Comparison of ENCODE assay signal across 12 mouse cellular contexts in the genomic region with DNA sequence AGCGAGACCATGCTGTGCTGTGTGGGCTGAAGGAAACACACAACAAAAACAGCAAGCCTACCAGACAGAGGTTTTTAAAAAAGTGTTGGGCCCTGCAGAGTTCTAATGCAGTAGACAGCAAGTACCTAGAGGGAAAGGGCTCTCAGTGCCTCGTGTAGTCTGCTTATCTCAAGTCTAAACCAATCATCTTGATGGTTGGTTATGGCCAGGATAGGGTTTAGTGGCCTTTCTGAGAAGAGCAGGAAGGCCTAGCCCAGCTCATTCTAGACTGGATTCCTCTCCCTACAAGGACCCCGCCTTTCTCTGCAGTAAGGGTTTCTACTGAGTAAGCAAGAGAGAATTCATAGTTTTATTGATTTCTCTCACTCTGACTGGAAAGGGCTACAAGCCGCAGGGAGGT.
DNase-seq lines count a peak whose midpoint lies in the region; ATAC-seq lines count a peak whose summit lies in the region.
"Had no signal": no experiment of that assay in that cellular context is flagged by ENCODE, and none has a peak within 500 bp of the region (broad histone marks: within the 10 kb centered on the region; RNA-seq: fewer than 3 reads in every experiment).

No protein-coding gene starts in this region.

- H3K27ac ChIP-seq in heart, embryonic 13.5 days (replicated peaks), result no peak overlapping the region
- no peak overlapping the region for H3K27ac ChIP-seq in neural tube, embryonic 12.5 days
- no peak overlapping the region for H3K27ac ChIP-seq in neural tube, embryonic 15.5 days (replicated peaks)
- H3K27ac ChIP-seq in hindbrain, embryonic 14.5 days, result peak overlapping the region; percentile 86; the same call in 1 of the 2 replicates
- H3K27ac ChIP-seq in neural tube, embryonic 14.5 days (ENCODE audit: low read depth, low read length), result peak overlapping the region; percentile 92; the same call in 1 of the 2 replicates
- H3K27ac ChIP-seq: liver, embryonic 14.5 days had no signal

- H3K27me3 ChIP-seq in heart, embryonic 13.5 days (replicated peaks), result 0 out of 2 replicates have a peak, but pooled peaks cover 3% of the 10 kb centered on the region
- H3K27me3 ChIP-seq in neural tube, embryonic 12.5 days (replicated peaks), result no peaks in the 10 kb centered on the region
- H3K27me3 ChIP-seq in neural tube, embryonic 15.5 days (replicated peaks), result no peaks in the 10 kb centered on the region
- no peaks in the 10 kb centered on the region for H3K27me3 ChIP-seq in hindbrain, embryonic 14.5 days (ENCODE audit: control insufficient read depth, insufficient read depth, low read length)
- H3K27me3 ChIP-seq in neural tube, embryonic 14.5 days (ENCODE audit: control insufficient read depth, insufficient read depth, low read length), result no peaks in the 10 kb centered on the region
- H3K27me3 ChIP-seq: CH12.LX; hindbrain, embryonic 15.5 days had no signal

- ATAC-seq in heart, embryonic 13.5 days (ENCODE audit: extremely low read depth, insufficient number of reproducible peaks, low FRiP score, low TSS enrichment), result no peak
- ATAC-seq in neural tube, embryonic 12.5 days (ENCODE audit: low FRiP score, low read depth), result no peak
- ATAC-seq in neural tube, embryonic 15.5 days (ENCODE audit: low FRiP score), result no peak
- ATAC-seq in hindbrain, embryonic 14.5 days (ENCODE audit: low FRiP score), result no peak
- no peak for ATAC-seq in neural tube, embryonic 14.5 days (ENCODE audit: low read depth)

- DNase-seq in heart, postnatal 14 days, result no peak
- DNase-seq in hindbrain, embryonic 14.5 days (ENCODE audit: low spot score), result no peak
- DNase-seq in thymus, postnatal 10 days (ENCODE audit: low spot score in 2 of 2), result no peak
- DNase-seq in thymus, postnatal 14 days, result no peak
- DNase-seq: right cerebral cortex, postnatal 25 days had no signal

- no peak overlapping the region for H3K4me2 ChIP-seq in heart, embryonic 13.5 days
- H3K4me2 ChIP-seq in neural tube, embryonic 12.5 days (replicated peaks), result peak overlapping the region; percentile 60; the same call in 1 of the 2 replicates
- no peak overlapping the region for H3K4me2 ChIP-seq in neural tube, embryonic 15.5 days
- H3K4me2 ChIP-seq in hindbrain, embryonic 14.5 days (replicated peaks), result no peak overlapping the region
- no peak overlapping the region for H3K4me2 ChIP-seq in neural tube, embryonic 14.5 days (ENCODE audit: low read depth, low read length)

- H3K36me3 ChIP-seq in heart, embryonic 13.5 days, result no peaks in the 10 kb centered on the region
- H3K36me3 ChIP-seq in neural tube, embryonic 12.5 days, result no peaks in the 10 kb centered on the region
- no peaks in the 10 kb centered on the region for H3K36me3 ChIP-seq in neural tube, embryonic 15.5 days
- no peaks in the 10 kb centered on the region for H3K36me3 ChIP-seq in hindbrain, embryonic 14.5 days (replicated peaks; ENCODE audit: control insufficient read depth, insufficient read depth)
- H3K36me3 ChIP-seq in neural tube, embryonic 14.5 days (ENCODE audit: control insufficient read depth, insufficient read depth, low read length), result no peaks in the 10 kb centered on the region
- H3K36me3 ChIP-seq: hindbrain, embryonic 15.5 days had no signal

- intact Hi-C loops in heart, postnatal 14 days (cut with DNase I), result loop anchor here (2.0 kb wide), 1 partner anchor 153 kb away; no protein-coding TSS in a partner anchor

- H3K4me3 ChIP-seq in heart, embryonic 13.5 days, result no peak overlapping the region
- no peak overlapping the region for H3K4me3 ChIP-seq in neural tube, embryonic 12.5 days
- no peak overlapping the region for H3K4me3 ChIP-seq in neural tube, embryonic 15.5 days (replicated peaks)
- H3K4me3 ChIP-seq in hindbrain, embryonic 14.5 days (replicated peaks; ENCODE audit: low read length), result no peak overlapping the region
- H3K4me3 ChIP-seq in neural tube, embryonic 14.5 days (ENCODE audit: low read depth, low read length), result no peak overlapping the region
- H3K4me3 ChIP-seq: hindbrain, embryonic 15.5 days had no signal

- H3K9ac ChIP-seq in heart, embryonic 13.5 days, result peak overlapping the region; percentile 71; the same call in 1 of the 2 replicates
- H3K9ac ChIP-seq in neural tube, embryonic 12.5 days, result no peak overlapping the region
- H3K9ac ChIP-seq in neural tube, embryonic 15.5 days (replicated peaks), result no peak overlapping the region
- H3K9ac ChIP-seq in hindbrain, embryonic 14.5 days, result no peak overlapping the region
- no peak overlapping the region for H3K9ac ChIP-seq in neural tube, embryonic 14.5 days (replicated peaks; ENCODE audit: low read depth, low read length)
- H3K9ac ChIP-seq: hindbrain, embryonic 15.5 days; liver, embryonic 14.5 days had no signal

- peaks cover 52% of the 10 kb centered on the region for H3K4me1 ChIP-seq in heart, embryonic 13.5 days
- H3K4me1 ChIP-seq in neural tube, embryonic 12.5 days, result peaks cover 48% of the 10 kb centered on the region
- H3K4me1 ChIP-seq in neural tube, embryonic 15.5 days, result peaks cover 56% of the 10 kb centered on the region
- H3K4me1 ChIP-seq in hindbrain, embryonic 14.5 days (replicated peaks; ENCODE audit: control insufficient read depth, insufficient read depth, low read length), result peaks cover 47% of the 10 kb centered on the region
- peaks cover 42% of the 10 kb centered on the region for H3K4me1 ChIP-seq in neural tube, embryonic 14.5 days (ENCODE audit: control insufficient read depth, insufficient read depth, low read length)

- 57% methylated on average over 4 of the region's 4 CpGs for WGBS in heart, embryonic 13.5 days
- 60% methylated on average over 4 of the region's 4 CpGs for WGBS in neural tube, embryonic 12.5 days
- 44% methylated on average over 4 of the region's 4 CpGs for WGBS in neural tube, embryonic 15.5 days
- WGBS in hindbrain, embryonic 14.5 days, result 58% methylated on average over 4 of the region's 4 CpGs
- WGBS in neural tube, embryonic 14.5 days, result 42% methylated on average over 4 of the region's 4 CpGs

- H3K9me3 ChIP-seq in heart, embryonic 13.5 days, result no peaks in the 10 kb centered on the region
- no peaks in the 10 kb centered on the region for H3K9me3 ChIP-seq in neural tube, embryonic 12.5 days
- no peaks in the 10 kb centered on the region for H3K9me3 ChIP-seq in neural tube, embryonic 15.5 days (replicated peaks)
- no peaks in the 10 kb centered on the region for H3K9me3 ChIP-seq in hindbrain, embryonic 14.5 days (ENCODE audit: control insufficient read depth, low read length)
- H3K9me3 ChIP-seq in neural tube, embryonic 14.5 days (ENCODE audit: control insufficient read depth, low read length), result no peaks in the 10 kb centered on the region
- H3K9me3 ChIP-seq: hindbrain, embryonic 15.5 days had no signal

Comparison
In these comparisons a context has a peak if more than half of its experiments do, and no peak if none do; other contexts are left out.
1. H3K27ac ChIP-seq: peak in hindbrain, embryonic 14.5 days (single experiment) and neural tube, embryonic 14.5 days (single experiment); none in heart, embryonic 13.5 days (single experiment), neural tube, embryonic 12.5 days (single experiment) and neural tube, embryonic 15.5 days (single experiment).